Mouse (Mus musculus) lung, embryonic 16.5 days (tissue): ENCODE measurements around the gene Prok1. TPM values are rescaled to one million over a fixed set of nuclear protein-coding genes. Genes with fewer than 3 reads are reported as not detected.
A peak's percentile ranks its signal among the peaks of the same experiment; 100 is the strongest.

Experiments
- ATAC-seq: fragments of 200-750 bp; cut with Nextera tagmentation; 2 replicates; pipeline ENCODE4 v1.8.0; 2017; ENCODE audit warnings: low read depth, mild to moderate bottlenecking, moderate library complexity
- H3K27ac ChIP-seq: fragments of 300-500 bp; sonication (generic); 2 replicates; pipeline ENCODE4 v1.5.1; 2014; ENCODE audit warnings: mild to moderate bottlenecking, control low read depth, low read length
- H3K27me3 ChIP-seq: fragments of 300-500 bp; sonication (generic); 2 replicates; pipeline ENCODE4 v1.6.1; 2014; ENCODE audit warnings: low read depth, low read length, mixed read lengths; ENCODE audit not compliant: control insufficient read depth, insufficient read depth
- H3K36me3 ChIP-seq: fragments of 300-500 bp; sonication (generic); 2 replicates; pipeline ENCODE4 v1.6.1; 2014; ENCODE audit warnings: low read length; ENCODE audit not compliant: control insufficient read depth, insufficient read depth
- H3K4me1 ChIP-seq: fragments of 300-500 bp; sonication (generic); replicated peaks from 2 replicates; pipeline ENCODE4 v1.6.1; 2014; ENCODE audit warnings: low read length, mixed read lengths; ENCODE audit not compliant: control insufficient read depth, insufficient read depth
- H3K4me2 ChIP-seq: fragments of 300-500 bp; sonication (generic); 2 replicates; pipeline ENCODE4 v1.6.1; 2014; ENCODE audit warnings: low read depth, low read length, control low read depth
- H3K4me3 ChIP-seq: fragments of 300-500 bp; sonication (generic); 2 replicates; pipeline ENCODE4 v1.5.1; 2014; ENCODE audit warnings: mild to moderate bottlenecking, low read length, control low read depth
- H3K9ac ChIP-seq: fragments of 300-500 bp; sonication (generic); 2 replicates; pipeline ENCODE4 v1.6.1; 2014; ENCODE audit warnings: low read length, control low read depth
- H3K9me3 ChIP-seq: fragments of 300-500 bp; sonication (generic); 2 replicates; pipeline ENCODE4 v1.6.1; 2016; ENCODE audit warnings: low read length; ENCODE audit not compliant: control insufficient read depth
- WGBS: fragments of 180-500 bp; shearing (Covaris S2); extraction: QIAGEN DNeasy Blood & Tissue Kit; methylation state at CpG from one replicate; pipeline ENCODE4 v1.1.7; 2014; 5-methylcytosine and 5-hydroxymethylcytosine counted together
- polyA plus RNA-seq: library from polyadenylated mRNA; unstranded; fragments of >200 nt; fragmentation: Nextera tagmentation; extraction: Ambion mirVana; gene quantifications from 2 replicates; pipeline ENCODE4 v1.2.1, GENCODE M21; 2015

The Prok1 gene
- polyA plus RNA-seq, 1 experiment from 2014 or later = not detected

GRCm38 (mm10) chr3:107249042-107249441 is 9.5 kb upstream of the Prok1 start:
- WGBS = 46% methylated on average over 3 of the region's 3 CpGs
- H3K4me2 ChIP-seq = no peak overlapping the region

GRCm38 (mm10) chr3:107246876-107247275 is 7.4 kb upstream of the Prok1 start:
- Histone ChIP-seq H3K4me2 (no peak overlapping the region), H3K27me3 (no peaks in the 10 kb centered on the region), H3K36me3 (no peaks in the 10 kb centered on the region), H3K4me1 (no peaks in the 10 kb centered on the region), H3K27ac (no peak overlapping the region), H3K4me3 (no peak overlapping the region), H3K9ac (no peak overlapping the region), H3K9me3 (no peaks in the 10 kb centered on the region)
- 68% methylated on average over 6 of the region's 6 CpGs for WGBS
- no peak for ATAC-seq

More at GRCm38 (mm10) chr3:107249042-107249441, 9.5 kb upstream of the Prok1 start:
- H3K4me3 ChIP-seq = no peak overlapping the region
- no peaks in the 10 kb centered on the region for H3K4me1 ChIP-seq
- no peak overlapping the region for H3K27ac ChIP-seq
- no peak for ATAC-seq
- H3K27me3 ChIP-seq = no peaks in the 10 kb centered on the region
- no peaks in the 10 kb centered on the region for H3K36me3 ChIP-seq
- no peaks in the 10 kb centered on the region for H3K9me3 ChIP-seq
- no peak overlapping the region for H3K9ac ChIP-seq

- Histone ChIP-seq H3K9ac (no peak overlapping the region), H3K4me1 (no peaks in the 10 kb centered on the region), H3K36me3 (no peaks in the 10 kb centered on the region), H3K9me3 (no peaks in the 10 kb centered on the region), H3K4me2 (no peak overlapping the region), H3K4me3 (no peak overlapping the region), H3K27me3 (no peaks in the 10 kb centered on the region), H3K27ac (no peak overlapping the region)
- WGBS = 50% methylated on average over 14 of the region's 14 CpGs
- no peak for ATAC-seq
Observed at GRCm38 (mm10) chr3:107241389-107242094, 2.0 kb upstream of the Prok1 start.

GRCm38 (mm10) chr3:107238471-107238980 is 981 bp downstream of the Prok1 start:
- Histone ChIP-seq H3K4me1 (no peaks in the 10 kb centered on the region), H3K4me3 (no peak overlapping the region), H3K9ac (no peak overlapping the region), H3K4me2 (no peak overlapping the region), H3K36me3 (no peaks in the 10 kb centered on the region), H3K27ac (no peak overlapping the region), H3K9me3 (no peaks in the 10 kb centered on the region), H3K27me3 (no peaks in the 10 kb centered on the region)
- WGBS = 79% methylated on average over 8 of the region's 8 CpGs
- no peak for ATAC-seq

GRCm38 (mm10) chr3:107238051-107238450 is 1.5 kb downstream of the Prok1 start:
- H3K4me2 ChIP-seq = no peak overlapping the region
- no peak overlapping the region for H3K9ac ChIP-seq
- no peak overlapping the region for H3K27ac ChIP-seq
- WGBS = 50% methylated on average over 2 of the region's 2 CpGs
- H3K4me1 ChIP-seq = no peaks in the 10 kb centered on the region
- ATAC-seq = no peak
- H3K36me3 ChIP-seq = no peaks in the 10 kb centered on the region
- H3K27me3 ChIP-seq = no peaks in the 10 kb centered on the region
- no peak overlapping the region for H3K4me3 ChIP-seq
- no peaks in the 10 kb centered on the region for H3K9me3 ChIP-seq

GRCm38 (mm10) chr3:107233945-107234344 is 5.6 kb downstream of the Prok1 start:
- Histone ChIP-seq H3K9ac (no peak overlapping the region), H3K36me3 (no peaks in the 10 kb centered on the region), H3K27ac (no peak overlapping the region), H3K27me3 (no peaks in the 10 kb centered on the region), H3K9me3 (no peaks in the 10 kb centered on the region), H3K4me1 (peaks cover 3% of the 10 kb centered on the region), H3K4me2 (no peak overlapping the region), H3K4me3 (no peak overlapping the region)
- no peak for ATAC-seq
- WGBS = 21% methylated on average over 2 of the region's 2 CpGs

- H3K27ac ChIP-seq = no peak overlapping the region
- H3K27me3 ChIP-seq = no peaks in the 10 kb centered on the region
- 6% methylated on average over 11 of the region's 11 CpGs for WGBS
- H3K9me3 ChIP-seq = no peaks in the 10 kb centered on the region
- H3K4me3 ChIP-seq = no peak overlapping the region
- ATAC-seq = peak; percentile 32; the same call in 1 of the 2 replicates
- no peaks in the 10 kb centered on the region for H3K36me3 ChIP-seq
- peaks cover 3% of the 10 kb centered on the region for H3K4me1 ChIP-seq
- no peak overlapping the region for H3K4me2 ChIP-seq
- H3K9ac ChIP-seq = no peak overlapping the region
Observed at GRCm38 (mm10) chr3:107233351-107233813, 6.1 kb downstream of the Prok1 start.

GRCm38 (mm10) chr3:107231202-107231601 is 8.3 kb downstream of the Prok1 start:
- Histone ChIP-seq H3K27ac (no peak overlapping the region), H3K4me2 (no peak overlapping the region), H3K4me3 (no peak overlapping the region), H3K27me3 (no peaks in the 10 kb centered on the region), H3K36me3 (no peaks in the 10 kb centered on the region), H3K4me1 (peaks cover 3% of the 10 kb centered on the region), H3K9me3 (no peaks in the 10 kb centered on the region), H3K9ac (no peak overlapping the region)
- no peak for ATAC-seq
- WGBS = 72% methylated on average over 4 of the region's 4 CpGs

GRCm38 (mm10) chr3:107230527-107230926 is 9.0 kb downstream of the Prok1 start, which contains the start of gene A630076J17Rik:
Gene A630076J17Rik (plus strand): TSS chr3:107230614.
- H3K4me2 ChIP-seq = no peak within 1 kb of the TSS
- H3K27me3 ChIP-seq = no peaks in the 10 kb centered on the region
- no peaks in the 10 kb centered on the region for H3K9me3 ChIP-seq
- no peak within 1 kb of the TSS for H3K4me3 ChIP-seq
- H3K36me3 ChIP-seq = no peaks in the 10 kb centered on the region
- no peak for ATAC-seq
- H3K4me1 ChIP-seq = peaks cover 3% of the 10 kb centered on the region
- 10% methylated on average over 1 of the region's 1 CpGs for WGBS
- H3K27ac ChIP-seq = no peak within 1 kb of the TSS
- H3K9ac ChIP-seq = no peak within 1 kb of the TSS
